Mouse (Mus musculus) forebrain, embryonic 13.5 days (tissue): ENCODE measurements around the gene Rasa1. TPM values are rescaled to one million over a fixed set of nuclear protein-coding genes. Genes with fewer than 3 reads are reported as not detected.

ENCODE experiments used
- ATAC-seq: fragments of 200-750 bp; cut with Nextera tagmentation; 2 replicates; pipeline ENCODE4 v1.8.0; 2017
- H3K27ac ChIP-seq: fragments of 300-500 bp; sonication (generic); 2 replicates; pipeline ENCODE4 v1.5.1; 2015; ENCODE audit warnings: inconsistent platforms, mild to moderate bottlenecking, moderate library complexity
- H3K27me3 ChIP-seq: fragments of 300-500 bp; sonication (generic); 2 replicates; pipeline ENCODE4 v1.6.1; 2015; ENCODE audit warnings: mild to moderate bottlenecking, inconsistent platforms
- H3K36me3 ChIP-seq: fragments of 300-500 bp; sonication (generic); 2 replicates; pipeline ENCODE4 v1.6.1; 2015; ENCODE audit warnings: mild to moderate bottlenecking, inconsistent platforms; ENCODE audit not compliant: poor library complexity, severe bottlenecking
- H3K4me1 ChIP-seq: fragments of 300-500 bp; sonication (generic); 2 replicates; pipeline ENCODE4 v1.6.1; 2015; ENCODE audit warnings: inconsistent platforms
- H3K4me2 ChIP-seq: fragments of 300-500 bp; sonication (generic); 2 replicates; pipeline ENCODE4 v1.6.1; 2015; ENCODE audit warnings: inconsistent platforms, mild to moderate bottlenecking, moderate library complexity
- H3K4me3 ChIP-seq: fragments of 300-500 bp; sonication (generic); 2 replicates; pipeline ENCODE4 v1.5.1; 2015; ENCODE audit warnings: mild to moderate bottlenecking, inconsistent platforms
- H3K9ac ChIP-seq: fragments of 300-500 bp; sonication (generic); 2 replicates; pipeline ENCODE4 v1.6.1; 2015; ENCODE audit warnings: mild to moderate bottlenecking, inconsistent platforms
- H3K9me3 ChIP-seq: fragments of 300-500 bp; sonication (generic); replicated peaks from 2 replicates; pipeline ENCODE4 v1.6.1; 2016; ENCODE audit warnings: inconsistent platforms
- WGBS: fragments of 180-500 bp; shearing (Covaris S2); methylation state at CpG from one replicate; pipeline ENCODE4 v1.1.7; 2015; 5-methylcytosine and 5-hydroxymethylcytosine counted together
- polyA plus RNA-seq: library from polyadenylated mRNA; unstranded; fragments of >200 nt; fragmentation: Nextera tagmentation; extraction: Ambion mirVana; gene quantifications from 2 replicates; pipeline ENCODE4 v1.2.1, GENCODE M21; 2015

Rasa1 gene
- polyA plus RNA-seq, 1 experiment from 2014 or later, result 71.4 TPM

GRCm38 (mm10) chr13:85238760-85239159 lies 50.2 kb downstream of the Rasa1 start:
- H3K9ac ChIP-seq, result no peak overlapping the region
- no peak overlapping the region for H3K4me2 ChIP-seq
- no peak overlapping the region for H3K27ac ChIP-seq
- WGBS, result 92% methylated on average over 7 of the region's 7 CpGs
- no peaks in the 10 kb centered on the region for H3K9me3 ChIP-seq
- no peak overlapping the region for H3K4me3 ChIP-seq
- peaks cover 24% of the 10 kb centered on the region for H3K36me3 ChIP-seq
- H3K27me3 ChIP-seq, result no peaks in the 10 kb centered on the region
- ATAC-seq, result 0 out of 2 replicates have a peak, but pooled peaks have one; percentile 41
- H3K4me1 ChIP-seq, result no peaks in the 10 kb centered on the region

- Histone ChIP-seq H3K9me3 (no peaks in the 10 kb centered on the region), H3K36me3 (peaks cover 33% of the 10 kb centered on the region)
- 86% methylated on average over 4 of the region's 4 CpGs for WGBS
These were observed 70.3 kb downstream of the Rasa1 start for GRCm38 (mm10) chr13:85218656-85219055.

GRCm38 (mm10) chr13:85210353-85210752 lies 78.6 kb downstream of the Rasa1 start:
- WGBS, result 69% methylated on average over 1 of the region's 1 CpGs

More at GRCm38 (mm10) chr13:85218656-85219055, 70.3 kb downstream of the Rasa1 start:
- H3K4me2 ChIP-seq, result no peak overlapping the region
- no peak overlapping the region for H3K27ac ChIP-seq
- ATAC-seq, result no peak
- no peaks in the 10 kb centered on the region for H3K27me3 ChIP-seq
- H3K4me1 ChIP-seq, result no peaks in the 10 kb centered on the region
- H3K9ac ChIP-seq, result no peak overlapping the region
- no peak overlapping the region for H3K4me3 ChIP-seq

GRCm38 (mm10) chr13:85208656-85209055 lies 80.3 kb downstream of the Rasa1 start:
- 94% methylated on average over 6 of the region's 6 CpGs for WGBS
- Histone ChIP-seq H3K27ac (no peak overlapping the region), H3K36me3 (peaks cover 39% of the 10 kb centered on the region), H3K4me3 (no peak overlapping the region), H3K4me1 (no peaks in the 10 kb centered on the region), H3K9me3 (no peaks in the 10 kb centered on the region), H3K9ac (no peak overlapping the region), H3K4me2 (no peak overlapping the region), H3K27me3 (no peaks in the 10 kb centered on the region)
- ATAC-seq, result no peak

More at GRCm38 (mm10) chr13:85210353-85210752, 78.6 kb downstream of the Rasa1 start:
- peak; percentile 9 for ATAC-seq
- Histone ChIP-seq H3K4me1 (no peaks in the 10 kb centered on the region), H3K36me3 (peaks cover 30% of the 10 kb centered on the region), H3K4me3 (no peak overlapping the region), H3K27me3 (no peaks in the 10 kb centered on the region), H3K4me2 (no peak overlapping the region), H3K9me3 (no peaks in the 10 kb centered on the region), H3K27ac (no peak overlapping the region), H3K9ac (no peak overlapping the region)

GRCm38 (mm10) chr13:85207493-85207892 lies 81.4 kb downstream of the Rasa1 start:
- Histone ChIP-seq H3K9me3 (no peaks in the 10 kb centered on the region), H3K27ac (no peak overlapping the region), H3K9ac (no peak overlapping the region), H3K27me3 (no peaks in the 10 kb centered on the region), H3K4me2 (no peak overlapping the region), H3K4me3 (no peak overlapping the region), H3K4me1 (no peaks in the 10 kb centered on the region), H3K36me3 (peaks cover 38% of the 10 kb centered on the region)
- WGBS, result 79% methylated on average over 2 of the region's 2 CpGs
- ATAC-seq, result no peak

GRCm38 (mm10) chr13:85191253-85191652 lies 97.7 kb downstream of the Rasa1 start:
- Histone ChIP-seq H3K27me3 (no peaks in the 10 kb centered on the region), H3K4me3 (no peak overlapping the region), H3K27ac (no peak overlapping the region), H3K9ac (no peak overlapping the region), H3K9me3 (no peaks in the 10 kb centered on the region), H3K36me3 (peaks cover 31% of the 10 kb centered on the region), H3K4me2 (no peak overlapping the region), H3K4me1 (peaks cover 18% of the 10 kb centered on the region)
- 96% methylated on average over 2 of the region's 2 CpGs for WGBS
- no peak for ATAC-seq

- Histone ChIP-seq H3K27me3 (no peaks in the 10 kb centered on the region), H3K9me3 (no peaks in the 10 kb centered on the region), H3K4me2 (peak overlapping the region; percentile 86), H3K36me3 (peaks cover 31% of the 10 kb centered on the region), H3K4me1 (peaks cover 18% of the 10 kb centered on the region), H3K27ac (peak overlapping the region; percentile 76), H3K4me3 (peak overlapping the region; percentile 88), H3K9ac (peak overlapping the region; percentile 90)
- ATAC-seq, result peak; percentile 81
- WGBS, result under 1% methylated on average over 17 of the region's 17 CpGs
These were observed 99.2 kb downstream of the Rasa1 start for GRCm38 (mm10) chr13:85189644-85190121.

- Histone ChIP-seq H3K4me2 (peak within 1 kb of the TSS; percentile 86), H3K9me3 (no peaks in the 10 kb centered on the region), H3K36me3 (peaks cover 28% of the 10 kb centered on the region), H3K4me3 (peak within 1 kb of the TSS; percentile 88), H3K27ac (peak within 1 kb of the TSS; percentile 76), H3K4me1 (peaks cover 18% of the 10 kb centered on the region), H3K9ac (peak within 1 kb of the TSS; percentile 90), H3K27me3 (no peaks in the 10 kb centered on the region)
- 1% methylated on average over 44 of the region's 44 CpGs for WGBS
- peak; percentile 97 for ATAC-seq
These were observed 99.9 kb downstream of the Rasa1 start, which contains the start of gene Ccnh for GRCm38 (mm10) chr13:85188903-85189643. Gene Ccnh (plus strand): TSS chr13:85189408.

Other genes starting within 250 kb of the Rasa1 start
- gene Ccnh, start 99.7 kb downstream of the Rasa1 start, polyA plus RNA-seq, result 115 and 116 TPM in 2 replicates